Mouse (Mus musculus) heart, postnatal 0 days (tissue): ENCODE data around the gene Pitpnm1. TPM values are rescaled to one million over a fixed set of nuclear protein-coding genes. Genes with fewer than 3 reads are reported as not detected.

ENCODE experiments used
- ATAC-seq: fragments of 200-750 bp; cut with Nextera tagmentation; 2 replicates; pipeline ENCODE4 v1.8.0; 2017; ENCODE audit warnings: low read depth, moderate number of reproducible peaks, moderate library complexity; ENCODE audit not compliant: insufficient read depth
- DNase-seq: peaks from one replicate; pipeline ENCODE4 v3.0.0-alpha.2; 2016; ENCODE audit warnings: low spot score
- H3K27ac ChIP-seq: fragments of 300-500 bp; sonication (generic); 2 replicates; pipeline ENCODE4 v1.5.1; 2014; ENCODE audit warnings: low read depth, mild to moderate bottlenecking
- H3K27me3 ChIP-seq: fragments of 300-500 bp; sonication (generic); 2 replicates; pipeline ENCODE4 v1.6.1; 2014; ENCODE audit warnings: low read length, mixed read lengths; ENCODE audit not compliant: control insufficient read depth, insufficient read depth
- H3K36me3 ChIP-seq: fragments of 300-500 bp; sonication (generic); replicated peaks from 2 replicates; pipeline ENCODE4 v1.6.1; 2014; ENCODE audit warnings: low read length, mixed read lengths; ENCODE audit not compliant: control insufficient read depth, insufficient read depth
- H3K4me1 ChIP-seq: fragments of 300-500 bp; sonication (generic); 2 replicates; pipeline ENCODE4 v1.6.1; 2014; ENCODE audit warnings: antibody characterized with exemption; ENCODE audit not compliant: control insufficient read depth, insufficient read depth
- H3K4me2 ChIP-seq: fragments of 300-500 bp; sonication (generic); 2 replicates; pipeline ENCODE4 v1.6.1; 2014; ENCODE audit warnings: low read depth, mild to moderate bottlenecking, low read length, moderate library complexity
- H3K4me3 ChIP-seq: fragments of 300-500 bp; sonication (generic); 2 replicates; pipeline ENCODE4 v1.5.1; 2014; ENCODE audit warnings: low read depth, low read length
- H3K9ac ChIP-seq: fragments of 300-500 bp; sonication (generic); replicated peaks from 2 replicates; pipeline ENCODE4 v1.6.1; 2014; ENCODE audit warnings: low read depth, low read length, mixed read lengths
- H3K9me3 ChIP-seq: fragments of 300-500 bp; sonication (generic); replicated peaks from 2 replicates; pipeline ENCODE4 v1.6.1; 2016; ENCODE audit warnings: low read length; ENCODE audit not compliant: control insufficient read depth
- CTCF ChIP-seq: IDR thresholded peaks from 2 replicates; pipeline ENCODE4 v1.5.1; 2016; ENCODE audit warnings: antibody characterized with exemption, control low read depth, low read depth
- EP300 ChIP-seq: IDR thresholded peaks from 2 replicates; pipeline ENCODE4 v1.6.1; 2016; ENCODE audit warnings: antibody characterized with exemption, low read depth
- WGBS: fragments of 180-500 bp; shearing (Covaris S2); extraction: QIAGEN DNeasy Blood & Tissue Kit; methylation state at CpG from one replicate; pipeline ENCODE4 v1.1.7; 2014; 5-methylcytosine and 5-hydroxymethylcytosine counted together
- polyA plus RNA-seq: library from polyadenylated mRNA; unstranded; fragments of >200 nt; fragmentation: Nextera tagmentation; extraction: Ambion mirVana; gene quantifications from 2 replicates; pipeline ENCODE4 v1.2.1, GENCODE M21; 2015
- total RNA-seq: library from RNA; depleted of rRNA; stranded (reverse); fragments of >200 nt; gene quantifications from 2 replicates; pipeline ENCODE4 v1.2.3, GENCODE M21; 2014; ENCODE audit warnings: low replicate concordance

Gene Pitpnm1
- total and polyA plus RNA-seq, 2 experiments from 2014 or later = 21.9 to 47.3 TPM

GRCm38 (mm10) chr19:4145936-4146335 is 46.1 kb downstream of the Pitpnm1 start:
- 81% methylated on average over 5 of the region's 5 CpGs for WGBS
- ATAC-seq (no peak), DNase-seq (no peak)
- no peaks in the 10 kb centered on the region for H3K9me3 ChIP-seq
- no peak overlapping the region for H3K27ac ChIP-seq
- peaks cover 15% of the 10 kb centered on the region for H3K4me1 ChIP-seq
- peaks cover 6% of the 10 kb centered on the region for H3K36me3 ChIP-seq
- TF ChIP-seq EP300 (no peak), CTCF (no peak)
- no peak overlapping the region for H3K4me3 ChIP-seq
- H3K27me3 ChIP-seq = no peaks in the 10 kb centered on the region
- H3K9ac ChIP-seq = no peak overlapping the region
- no peak overlapping the region for H3K4me2 ChIP-seq

- Histone ChIP-seq H3K9ac (no peak overlapping the region), H3K36me3 (peaks cover 12% of the 10 kb centered on the region), H3K4me1 (peaks cover 15% of the 10 kb centered on the region), H3K9me3 (no peaks in the 10 kb centered on the region), H3K4me2 (no peak overlapping the region), H3K4me3 (no peak overlapping the region), H3K27me3 (no peaks in the 10 kb centered on the region), H3K27ac (no peak overlapping the region)
- DNase-seq (no peak), ATAC-seq (no peak)
- no peak for TF ChIP-seq EP300
- TF ChIP-seq CTCF = no peak
- 58% methylated on average over 12 of the region's 12 CpGs for WGBS
These were observed 46.7 kb downstream of the Pitpnm1 start for GRCm38 (mm10) chr19:4146366-4147021.

GRCm38 (mm10) chr19:4147022-4147405 is 47.2 kb downstream of the Pitpnm1 start:
- DNase-seq (no peak), ATAC-seq (no peak)
- H3K4me3 ChIP-seq = no peak overlapping the region
- no peaks in the 10 kb centered on the region for H3K9me3 ChIP-seq
- WGBS = 53% methylated on average over 3 of the region's 3 CpGs
- no peak overlapping the region for H3K27ac ChIP-seq
- H3K36me3 ChIP-seq = peaks cover 15% of the 10 kb centered on the region
- H3K27me3 ChIP-seq = no peaks in the 10 kb centered on the region
- no peak overlapping the region for H3K9ac ChIP-seq
- no peak overlapping the region for H3K4me2 ChIP-seq
- peaks cover 15% of the 10 kb centered on the region for H3K4me1 ChIP-seq
- TF ChIP-seq CTCF (no peak), EP300 (no peak)

GRCm38 (mm10) chr19:4147782-4148490 is 48.1 kb downstream of the Pitpnm1 start:
- DNase-seq (no peak), ATAC-seq (no peak)
- WGBS = 42% methylated on average over 9 of the region's 9 CpGs
- Histone ChIP-seq H3K4me1 (peaks cover 20% of the 10 kb centered on the region), H3K36me3 (peaks cover 25% of the 10 kb centered on the region), H3K27ac (peak overlapping the region; percentile 89), H3K27me3 (no peaks in the 10 kb centered on the region), H3K9me3 (no peaks in the 10 kb centered on the region), H3K4me2 (peak overlapping the region; percentile 88), H3K4me3 (peak overlapping the region; percentile 97), H3K9ac (peak overlapping the region; percentile 96; the same call in 1 of the 2 replicates)
- TF ChIP-seq EP300 = no peak
- no peak for TF ChIP-seq CTCF

- H3K27me3 ChIP-seq = no peaks in the 10 kb centered on the region
- peak; percentile 94 for ATAC-seq
- no peaks in the 10 kb centered on the region for H3K9me3 ChIP-seq
- H3K36me3 ChIP-seq = peaks cover 28% of the 10 kb centered on the region
- H3K9ac ChIP-seq = peak within 1 kb of the TSS; percentile 96
- peak within 1 kb of the TSS; percentile 89 for H3K27ac ChIP-seq
- peak within 1 kb of the TSS; percentile 88 for H3K4me2 ChIP-seq
- peak within 1 kb of the TSS; percentile 97 for H3K4me3 ChIP-seq
- peak; percentile 93 for DNase-seq
- peaks cover 21% of the 10 kb centered on the region for H3K4me1 ChIP-seq
- 0% methylated on average over 30 of the region's 33 CpGs for whole genome bisulfite sequencing
- peak; percentile 80 for TF ChIP-seq EP300
- no peak for TF ChIP-seq CTCF
These were observed 48.7 kb downstream of the Pitpnm1 start, which contains the start of gene Coro1b for GRCm38 (mm10) chr19:4148491-4148806. Gene Coro1b (plus strand): TSS chr19:4148619.
